Mouse (Mus musculus) embryonic fibroblast, embryonic 13.5 days (primary cell): ENCODE measurements around the gene Pafah2.

ENCODE experiments used
- CTCF ChIP-seq: IDR thresholded peaks from 2 replicates; pipeline ENCODE4 v1.5.1; 2011; ENCODE audit warnings: mild to moderate bottlenecking, control low read depth, low read length, moderate library complexity, borderline replicate concordance; ENCODE audit not compliant: insufficient read depth
- POLR2A ChIP-seq: IDR thresholded peaks from 2 replicates; pipeline ENCODE4 v1.6.1; 2011; ENCODE audit warnings: low read depth, mild to moderate bottlenecking, control low read depth, low read length, moderate library complexity

GRCm38 (mm10) chr4:134469985-134470384, 73.9 kb downstream of the Pafah2 start:
- TF ChIP-seq CTCF (no peak), POLR2A (no peak)
